Mouse (Mus musculus): Measurements from ENCODE around the gene Mettl7a2. TPM values are rescaled to one million over a fixed set of nuclear protein-coding genes. Genes with fewer than 3 reads are reported as not detected.
"Not testable (repeated sequence)": the region's sequence is repeated elsewhere in the genome, so short reads cannot be mapped to it uniquely, and the experiment has no call there.

Mettl7a2 gene
- total RNA-seq, 4 experiments from 2014 or later: 1.5 to 3.3 (median 2.5) TPM

- not testable (repeated sequence) for DNase-seq
These were observed 11.6 kb upstream of the Mettl7a2 start for GRCm38 (mm10) chr15:100341314-100341980.

DNA sequence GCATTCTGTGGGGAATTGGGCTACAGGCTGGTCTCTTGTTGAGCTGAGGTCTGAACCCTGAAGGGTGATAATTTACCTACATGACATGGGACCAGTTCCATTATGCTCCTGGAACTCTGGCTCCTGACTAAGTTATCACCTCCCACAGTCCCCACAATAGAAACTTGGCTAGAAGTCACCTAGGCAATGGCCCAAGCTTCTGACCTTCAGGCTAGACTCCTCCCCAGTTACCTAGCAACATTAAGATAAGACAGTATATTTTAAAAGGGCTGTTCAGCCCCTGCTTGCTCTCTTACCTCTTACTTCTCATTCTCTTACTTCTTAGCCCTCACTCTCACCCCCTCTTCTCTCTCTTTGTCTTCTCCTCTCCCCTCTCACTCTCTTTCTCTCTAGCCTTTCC is 7.5 kb upstream of the Mettl7a2 start:
- DNase-seq: no peak

GRCm38 (mm10) chr15:100346761-100347160 is 6.2 kb upstream of the Mettl7a2 start:
- DNase-seq: no peak

- no peak for DNase-seq
These were observed 3.5 kb upstream of the Mettl7a2 start for GRCm38 (mm10) chr15:100349496-100349895.

- DNase-seq: no peak
These were observed 1.4 kb upstream of the Mettl7a2 start for GRCm38 (mm10) chr15:100351501-100352060.

GRCm38 (mm10) chr15:100353399-100353798 is 399 bp downstream of the Mettl7a2 start:
- DNase-seq: not testable (repeated sequence)

- DNase-seq: no peak
These were observed 2.9 kb downstream of the Mettl7a2 start for GRCm38 (mm10) chr15:100355876-100356275.

GRCm38 (mm10) chr15:100364242-100364641 is 11.2 kb downstream of the Mettl7a2 start, which contains the start of gene Higd1c:
Gene Higd1c (plus strand): TSS chr15:100364542.
- DNase-seq: no peak

- DNase-seq: not testable (repeated sequence)
These were observed 13.0 kb downstream of the Mettl7a2 start for GRCm38 (mm10) chr15:100365967-100366366.

DNA sequence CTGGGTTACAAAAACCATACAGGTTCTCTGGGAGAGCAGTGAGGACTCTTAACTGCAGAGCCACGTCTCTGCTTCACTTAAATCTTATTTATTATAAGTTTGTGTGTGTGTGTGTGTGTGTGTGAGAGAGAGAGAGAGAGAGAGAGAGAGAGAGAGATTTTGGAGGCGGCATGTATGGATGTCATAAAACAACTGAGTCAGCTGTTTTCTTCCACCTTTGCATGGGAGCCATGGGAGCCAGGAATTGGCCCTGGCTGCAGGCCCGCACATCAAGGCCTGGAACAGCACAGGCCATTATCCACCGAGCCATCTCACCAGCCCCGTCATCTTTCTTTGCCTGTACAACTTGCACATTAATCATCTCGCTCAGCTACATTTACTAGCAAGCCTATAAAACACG is 14.1 kb downstream of the Mettl7a2 start:
- no peak for DNase-seq

DNA sequence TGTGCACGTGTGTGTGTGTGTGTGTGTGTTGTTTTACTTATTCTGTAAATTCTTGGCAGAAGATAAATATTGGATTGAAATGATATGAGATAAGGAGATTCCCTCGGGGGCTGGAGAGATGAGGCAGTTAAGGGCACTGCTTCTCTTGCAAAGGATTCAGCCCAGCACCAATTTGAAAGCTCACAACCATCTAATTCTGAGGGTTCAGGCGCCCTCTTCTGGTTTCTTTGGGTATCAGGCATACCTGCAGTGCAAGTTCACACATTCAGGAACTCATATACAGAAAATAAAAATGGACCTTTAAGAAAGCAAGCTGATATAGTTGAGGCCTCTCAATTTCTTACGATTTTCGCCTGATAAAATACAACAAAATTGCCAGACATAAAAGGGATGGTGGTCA is 22.1 kb downstream of the Mettl7a2 start:
- DNase-seq: no peak

DNA sequence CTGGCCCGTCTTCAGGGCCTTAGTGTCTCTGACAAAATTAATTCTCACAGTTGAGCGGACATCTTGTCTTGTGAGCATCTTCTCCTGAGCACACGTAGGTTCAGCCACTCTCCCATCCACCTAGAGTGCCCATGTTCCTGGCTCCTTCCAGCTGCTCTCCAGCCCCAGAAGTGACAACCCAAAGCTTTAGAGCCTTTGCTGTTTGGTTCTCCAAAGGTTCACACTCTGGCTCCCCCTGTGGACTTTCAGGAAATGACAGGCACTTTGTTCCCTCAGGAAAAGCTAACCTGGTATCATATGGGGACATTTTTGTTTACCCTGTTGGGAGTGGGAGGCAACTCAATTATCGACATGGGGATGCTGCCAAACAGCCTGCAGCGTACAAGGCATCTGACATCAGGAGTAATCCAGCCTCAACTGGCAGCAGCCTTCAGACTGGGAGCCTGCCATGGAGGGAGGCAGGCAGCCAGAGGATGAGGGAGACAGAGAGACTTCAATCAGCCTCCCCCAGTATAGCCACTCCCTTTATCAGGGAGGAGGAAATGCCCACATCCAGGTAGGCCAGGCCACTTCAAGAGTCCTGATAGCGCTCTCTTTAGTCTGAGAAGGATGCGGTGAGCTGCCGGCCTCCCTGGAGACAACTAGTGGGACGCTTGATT is 25.0 kb downstream of the Mettl7a2 start:
- not testable (repeated sequence) for DNase-seq

- no peak for DNase-seq
These were observed 26.7 kb downstream of the Mettl7a2 start for GRCm38 (mm10) chr15:100379658-100380057.

GRCm38 (mm10) chr15:100380104-100380503 is 27.1 kb downstream of the Mettl7a2 start:
- DNase-seq: no peak

GRCm38 (mm10) chr15:100385705-100386104 is 32.7 kb downstream of the Mettl7a2 start:
- no peak for DNase-seq

DNA sequence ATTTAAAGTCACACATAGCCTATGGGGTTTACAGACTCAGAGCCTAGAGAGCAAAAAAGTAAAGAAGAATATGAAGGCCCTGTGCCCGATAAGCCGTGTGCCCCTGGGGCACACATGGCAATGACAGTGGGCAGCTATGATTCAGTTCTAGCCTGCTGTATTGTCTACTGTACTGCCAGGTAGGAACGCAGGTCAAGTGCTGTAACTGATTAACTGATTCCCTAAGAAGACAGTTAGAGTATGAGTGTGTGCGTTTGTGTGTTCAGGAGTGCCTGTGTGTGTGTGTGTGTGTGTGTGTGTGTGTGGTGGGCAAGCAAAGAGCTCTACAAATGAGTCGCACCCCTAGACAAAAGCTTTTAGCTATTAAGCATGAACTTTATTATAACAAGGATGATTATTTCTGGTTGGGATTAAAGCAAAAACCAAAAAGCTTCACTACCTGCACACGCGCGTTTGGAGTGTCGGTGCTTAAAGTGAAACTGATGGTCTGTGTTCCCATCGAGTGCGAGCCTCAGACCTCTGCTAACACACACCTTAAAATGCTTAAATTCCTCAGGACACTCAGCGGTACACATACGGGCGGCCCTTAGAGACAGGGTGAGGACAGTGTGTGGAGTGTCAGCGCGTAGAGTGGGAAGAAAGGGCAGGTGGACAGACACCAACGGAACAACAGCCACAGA is 34.7 kb downstream of the Mettl7a2 start:
- DNase-seq: no peak

DNA sequence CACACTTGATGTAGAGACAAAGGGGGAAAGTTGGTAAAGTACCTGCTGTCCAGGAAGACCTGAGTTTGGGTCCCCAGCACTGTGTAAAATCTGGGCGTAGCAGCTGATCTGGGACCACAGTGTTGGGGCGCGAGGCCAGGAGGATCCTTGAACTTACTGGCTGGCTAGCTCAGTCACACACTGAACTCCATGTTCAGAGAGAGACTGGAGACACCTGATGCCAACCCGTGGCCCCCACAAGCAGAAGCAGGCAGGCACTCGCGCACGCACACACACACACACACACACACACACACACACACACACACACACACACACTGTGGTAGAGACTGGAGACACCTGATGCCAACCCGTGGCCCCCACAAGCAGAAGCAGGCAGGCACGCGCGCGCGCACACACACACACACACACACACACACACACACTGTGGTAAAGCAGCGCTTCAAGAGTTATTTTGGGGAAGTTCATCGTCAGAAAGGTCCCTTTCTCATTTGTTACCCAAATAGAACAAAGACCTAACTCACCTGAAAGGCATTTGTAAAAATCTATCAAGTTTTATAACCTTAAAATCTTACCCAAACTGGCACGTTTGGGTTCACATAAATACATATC is 35.3 kb downstream of the Mettl7a2 start:
- no peak for DNase-seq

- DNase-seq: no peak
These were observed 35.9 kb downstream of the Mettl7a2 start for GRCm38 (mm10) chr15:100388886-100389285.

GRCm38 (mm10) chr15:100391066-100391465 is 38.1 kb downstream of the Mettl7a2 start:
- no peak for DNase-seq

- no peak for DNase-seq
These were observed 38.6 kb downstream of the Mettl7a2 start for GRCm38 (mm10) chr15:100391599-100391998.

GRCm38 (mm10) chr15:100393016-100393415 is 40.0 kb downstream of the Mettl7a2 start:
- DNase-seq: no peak

GRCm38 (mm10) chr15:100395561-100395960 is 42.6 kb downstream of the Mettl7a2 start:
- DNase-seq: no peak

Data from adrenal gland, adult 8-10 months (tissue).